Mouse (Mus musculus) heart, postnatal 0 days (tissue): ENCODE measurements around the gene Csrp3. TPM values are rescaled to one million over a fixed set of nuclear protein-coding genes. Genes with fewer than 3 reads are reported as not detected.

Experiments
- ATAC-seq: fragments of 200-750 bp; cut with Nextera tagmentation; 2 replicates; pipeline ENCODE4 v1.8.0; 2017; ENCODE audit warnings: low read depth, moderate number of reproducible peaks, moderate library complexity; ENCODE audit not compliant: insufficient read depth
- DNase-seq: peaks from one replicate; pipeline ENCODE4 v3.0.0-alpha.2; 2016; ENCODE audit warnings: low spot score
- H3K27ac ChIP-seq: fragments of 300-500 bp; sonication (generic); 2 replicates; pipeline ENCODE4 v1.5.1; 2014; ENCODE audit warnings: low read depth, mild to moderate bottlenecking
- H3K27me3 ChIP-seq: fragments of 300-500 bp; sonication (generic); 2 replicates; pipeline ENCODE4 v1.6.1; 2014; ENCODE audit warnings: low read length, mixed read lengths; ENCODE audit not compliant: control insufficient read depth, insufficient read depth
- H3K36me3 ChIP-seq: fragments of 300-500 bp; sonication (generic); replicated peaks from 2 replicates; pipeline ENCODE4 v1.6.1; 2014; ENCODE audit warnings: low read length, mixed read lengths; ENCODE audit not compliant: control insufficient read depth, insufficient read depth
- H3K4me1 ChIP-seq: fragments of 300-500 bp; sonication (generic); 2 replicates; pipeline ENCODE4 v1.6.1; 2014; ENCODE audit warnings: antibody characterized with exemption; ENCODE audit not compliant: control insufficient read depth, insufficient read depth
- H3K4me2 ChIP-seq: fragments of 300-500 bp; sonication (generic); 2 replicates; pipeline ENCODE4 v1.6.1; 2014; ENCODE audit warnings: low read depth, mild to moderate bottlenecking, low read length, moderate library complexity
- H3K4me3 ChIP-seq: fragments of 300-500 bp; sonication (generic); 2 replicates; pipeline ENCODE4 v1.5.1; 2014; ENCODE audit warnings: low read depth, low read length
- H3K9ac ChIP-seq: fragments of 300-500 bp; sonication (generic); replicated peaks from 2 replicates; pipeline ENCODE4 v1.6.1; 2014; ENCODE audit warnings: low read depth, low read length, mixed read lengths
- H3K9me3 ChIP-seq: fragments of 300-500 bp; sonication (generic); replicated peaks from 2 replicates; pipeline ENCODE4 v1.6.1; 2016; ENCODE audit warnings: low read length; ENCODE audit not compliant: control insufficient read depth
- CTCF ChIP-seq: IDR thresholded peaks from 2 replicates; pipeline ENCODE4 v1.5.1; 2016; ENCODE audit warnings: antibody characterized with exemption, control low read depth, low read depth
- EP300 ChIP-seq: IDR thresholded peaks from 2 replicates; pipeline ENCODE4 v1.6.1; 2016; ENCODE audit warnings: antibody characterized with exemption, low read depth
- WGBS: fragments of 180-500 bp; shearing (Covaris S2); extraction: QIAGEN DNeasy Blood & Tissue Kit; methylation state at CpG from one replicate; pipeline ENCODE4 v1.1.7; 2014; 5-methylcytosine and 5-hydroxymethylcytosine counted together
- polyA plus RNA-seq: library from polyadenylated mRNA; unstranded; fragments of >200 nt; fragmentation: Nextera tagmentation; extraction: Ambion mirVana; gene quantifications from 2 replicates; pipeline ENCODE4 v1.2.1, GENCODE M21; 2015
- total RNA-seq: library from RNA; depleted of rRNA; stranded (reverse); fragments of >200 nt; gene quantifications from 2 replicates; pipeline ENCODE4 v1.2.3, GENCODE M21; 2014; ENCODE audit warnings: low replicate concordance

The Csrp3 gene
- total and polyA plus RNA-seq, 2 experiments from 2014 or later = 1,464 to 1,928 TPM

- Histone ChIP-seq H3K4me2 (no peak overlapping the region), H3K9ac (no peak overlapping the region), H3K27me3 (no peaks in the 10 kb centered on the region), H3K27ac (0 out of 2 replicates have a peak overlapping the region, but pooled peaks have one; percentile 13), H3K9me3 (no peaks in the 10 kb centered on the region), H3K4me1 (peaks cover 21% of the 10 kb centered on the region), H3K4me3 (no peak overlapping the region), H3K36me3 (peaks cover 48% of the 10 kb centered on the region)
- WGBS = 40% methylated on average over 6 of the region's 6 CpGs
- TF ChIP-seq EP300 (no peak), CTCF (no peak)
- ATAC-seq = peak; percentile 23; the same call in 1 of the 2 replicates
- no peak for DNase-seq
Measured at GRCm38 (mm10) chr7:48825170-48825569, 22.7 kb downstream of the Csrp3 start.

GRCm38 (mm10) chr7:48824671-48825070 is 23.2 kb downstream of the Csrp3 start:
- TF ChIP-seq EP300 (no peak), CTCF (no peak)
- H3K27me3 ChIP-seq = no peaks in the 10 kb centered on the region
- H3K4me1 ChIP-seq = peaks cover 21% of the 10 kb centered on the region
- H3K9ac ChIP-seq = no peak overlapping the region
- DNase-seq (no peak), ATAC-seq (no peak)
- H3K27ac ChIP-seq = no peak overlapping the region
- no peaks in the 10 kb centered on the region for H3K9me3 ChIP-seq
- H3K36me3 ChIP-seq = peaks cover 53% of the 10 kb centered on the region
- 34% methylated on average over 1 of the region's 1 CpGs for WGBS
- H3K4me2 ChIP-seq = no peak overlapping the region
- H3K4me3 ChIP-seq = no peak overlapping the region

DNA sequence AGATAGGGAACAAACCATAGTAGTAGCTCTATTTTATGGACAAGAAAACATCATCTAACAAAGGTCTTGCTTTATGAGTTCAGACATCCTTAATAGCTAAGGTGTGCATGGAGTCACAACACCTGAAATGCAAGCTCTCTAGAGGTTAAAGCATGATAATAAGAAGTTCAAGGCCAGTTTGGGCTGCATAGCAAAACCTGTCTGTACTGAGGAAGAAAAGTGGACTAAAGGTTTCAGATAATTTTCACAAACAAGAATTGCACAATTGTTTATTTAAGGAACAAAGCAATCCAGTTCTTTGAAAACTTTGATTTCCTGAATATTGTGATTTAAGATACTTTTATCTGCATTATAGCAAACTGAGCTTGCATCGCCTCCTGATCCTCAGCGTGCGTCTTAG is 24.2 kb downstream of the Csrp3 start:
- Histone ChIP-seq H3K4me3 (no peak overlapping the region), H3K9me3 (no peaks in the 10 kb centered on the region), H3K36me3 (peaks cover 62% of the 10 kb centered on the region), H3K27me3 (no peaks in the 10 kb centered on the region), H3K4me2 (no peak overlapping the region), H3K4me1 (peaks cover 18% of the 10 kb centered on the region), H3K27ac (no peak overlapping the region), H3K9ac (no peak overlapping the region)
- no peak for TF ChIP-seq CTCF
- no peak for TF ChIP-seq EP300
- DNase-seq (no peak), ATAC-seq (no peak)
- WGBS = 96% methylated on average over 3 of the region's 3 CpGs

DNA sequence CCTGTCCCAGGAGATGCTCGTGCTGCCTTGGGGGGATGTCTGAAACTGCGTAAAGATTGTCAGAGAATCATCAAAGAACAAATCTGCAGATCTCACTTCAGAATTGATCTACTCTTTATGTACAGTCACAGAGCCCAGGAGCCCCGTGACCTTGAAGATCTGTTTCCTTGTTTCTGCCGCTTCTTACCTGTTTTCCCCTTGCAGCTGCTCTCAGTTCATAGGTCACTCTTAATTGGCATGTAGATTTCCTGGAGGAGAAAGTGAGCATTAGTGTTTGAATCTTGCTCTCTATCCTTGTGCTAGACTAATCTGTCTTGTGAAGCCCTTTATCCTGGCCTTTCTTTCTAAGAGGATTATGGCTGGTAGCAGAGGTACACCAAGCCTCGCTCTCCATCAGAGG is 26.2 kb downstream of the Csrp3 start:
- H3K4me3 ChIP-seq = no peak overlapping the region
- H3K4me1 ChIP-seq = peaks cover 18% of the 10 kb centered on the region
- no peak overlapping the region for H3K9ac ChIP-seq
- no peak overlapping the region for H3K4me2 ChIP-seq
- peaks cover 75% of the 10 kb centered on the region for H3K36me3 ChIP-seq
- no peak for DNase-seq
- WGBS = 93% methylated on average over 5 of the region's 5 CpGs
- no peaks in the 10 kb centered on the region for H3K9me3 ChIP-seq
- ATAC-seq = no peak
- TF ChIP-seq EP300 (no peak), CTCF (no peak)
- H3K27ac ChIP-seq = no peak overlapping the region
- H3K27me3 ChIP-seq = no peaks in the 10 kb centered on the region

GRCm38 (mm10) chr7:48813594-48813993 is 34.2 kb downstream of the Csrp3 start:
- Histone ChIP-seq H3K4me2 (no peak overlapping the region), H3K9me3 (no peaks in the 10 kb centered on the region), H3K36me3 (peaks cover 44% of the 10 kb centered on the region), H3K27ac (no peak overlapping the region), H3K27me3 (no peaks in the 10 kb centered on the region), H3K4me1 (no peaks in the 10 kb centered on the region), H3K9ac (no peak overlapping the region), H3K4me3 (no peak overlapping the region)
- no peak for TF ChIP-seq EP300
- no peak for TF ChIP-seq CTCF
- 81% methylated on average over 1 of the region's 1 CpGs for WGBS
- DNase-seq = no peak
- no peak for ATAC-seq

GRCm38 (mm10) chr7:48812358-48812757 is 35.5 kb downstream of the Csrp3 start:
- Histone ChIP-seq H3K9me3 (no peaks in the 10 kb centered on the region), H3K27me3 (no peaks in the 10 kb centered on the region), H3K27ac (no peak overlapping the region), H3K4me1 (no peaks in the 10 kb centered on the region), H3K4me2 (no peak overlapping the region), H3K4me3 (no peak overlapping the region), H3K9ac (no peak overlapping the region), H3K36me3 (peaks cover 41% of the 10 kb centered on the region)
- DNase-seq (no peak), ATAC-seq (0 out of 2 replicates have a peak, but pooled peaks have one; percentile 44)
- no peak for TF ChIP-seq EP300
- TF ChIP-seq CTCF = peak; percentile 59
